ENCODE assay signal across 8 mouse cellular contexts in genomic region chr17:45563655-45564530, GRCm38 (mm10). TPM values are rescaled to one million over a fixed set of nuclear protein-coding genes. Genes with fewer than 3 reads are reported as not detected.
A peak's percentile ranks its signal among the peaks of the same experiment; 100 is the strongest.
DNase-seq lines count a peak whose midpoint lies in the region; ATAC-seq lines count a peak whose summit lies in the region.

Slc35b2 (plus strand) TSS chr17:45563874.

- no peaks in the 10 kb centered on the region for H3K27me3 ChIP-seq in hindbrain, embryonic 13.5 days

- peaks cover 34% of the 10 kb centered on the region for H3K36me3 ChIP-seq in hindbrain, embryonic 13.5 days

- peaks cover 42% of the 10 kb centered on the region for H3K4me1 ChIP-seq in hindbrain, embryonic 13.5 days (replicated peaks)

- under 1% methylated on average over 57 of the region's 61 CpGs for WGBS in hindbrain, embryonic 13.5 days

- peak within 1 kb of the TSS; percentile 89 for H3K27ac ChIP-seq in hindbrain, embryonic 13.5 days

- peak within 1 kb of the TSS; percentile 93 for H3K9ac ChIP-seq in hindbrain, embryonic 13.5 days

- peak; percentile 97 for DNase-seq in NIH3T3 (ENCODE audit: low read depth)
- peak; percentile 94 to 97 for DNase-seq in cerebellum, postnatal 25 days
- peak; percentile 71 to 80 for DNase-seq in frontal cortex, postnatal 25 days (ENCODE audit: low spot score in 2 of 2)
- DNase-seq in left cerebral cortex, adult 11 months (ENCODE audit: low spot score) = peak; percentile 81
- DNase-seq in lung, postnatal 36 days = peak; percentile 93
- peak; percentile 93 for DNase-seq in retina, embryonic 14.5 days (ENCODE audit: low spot score)
- DNase-seq in thymus, postnatal 36 days = peak; percentile 89 to 90

- peak; percentile 86 for ATAC-seq in hindbrain, embryonic 13.5 days (ENCODE audit: low FRiP score)

- H3K9me3 ChIP-seq in hindbrain, embryonic 13.5 days = no peaks in the 10 kb centered on the region

- peak within 1 kb of the TSS; percentile 77 for H3K4me3 ChIP-seq in hindbrain, embryonic 13.5 days

- H3K4me2 ChIP-seq in hindbrain, embryonic 13.5 days = peak within 1 kb of the TSS; percentile 98

RNA-seq across cellular contexts. Expression of gene Slc35b2, which starts in this region (rescaled TPM):
- polyA plus RNA-seq in hindbrain, embryonic 13.5 days (2015; fragmentation: Nextera tagmentation; extraction: Ambion mirVana) = 86.5 and 91.1 TPM in 2 replicates

Comparison
In these comparisons a context has a peak if more than half of its experiments do, and no peak if none do; other contexts are left out.
1. Peak in every context shown above with its lines: DNase-seq, ATAC-seq, H3K4me3 ChIP-seq and H3K27ac ChIP-seq.